Mouse (Mus musculus) urinary bladder, postnatal 14 days (tissue): Measurements from ENCODE around the gene Efnb2.

Experiments
- DNase-seq: peaks from one replicate; pipeline ENCODE4 v3.0.0; 2021; ENCODE audit warnings: low spot score

The Efnb2 gene

GRCm38 (mm10) chr8:8611928-8612327 lies 49.1 kb downstream of the Efnb2 start:
- no peak for DNase-seq

GRCm38 (mm10) chr8:8609791-8610190 lies 51.3 kb downstream of the Efnb2 start:
- no peak for DNase-seq

GRCm38 (mm10) chr8:8609141-8609540 lies 51.9 kb downstream of the Efnb2 start:
- no peak for DNase-seq

- no peak for DNase-seq
Observed at GRCm38 (mm10) chr8:8605621-8606020, 55.4 kb downstream of the Efnb2 start.

GRCm38 (mm10) chr8:8603875-8604274 lies 57.2 kb downstream of the Efnb2 start:
- DNase-seq = no peak

GRCm38 (mm10) chr8:8602616-8603461 lies 58.2 kb downstream of the Efnb2 start:
- DNase-seq = peak; percentile 87

GRCm38 (mm10) chr8:8599931-8600330 lies 61.1 kb downstream of the Efnb2 start:
- no peak for DNase-seq

GRCm38 (mm10) chr8:8597434-8597833 lies 63.6 kb downstream of the Efnb2 start:
- DNase-seq = no peak

GRCm38 (mm10) chr8:8595831-8596611 lies 65.0 kb downstream of the Efnb2 start:
- DNase-seq = no peak

- DNase-seq = no peak
Observed at GRCm38 (mm10) chr8:8593812-8594211, 67.2 kb downstream of the Efnb2 start.

- DNase-seq = no peak
Observed at GRCm38 (mm10) chr8:8593371-8593770, 67.7 kb downstream of the Efnb2 start.

GRCm38 (mm10) chr8:8592331-8592730 lies 68.7 kb downstream of the Efnb2 start:
- DNase-seq = no peak

GRCm38 (mm10) chr8:8583981-8584377 lies 77.1 kb downstream of the Efnb2 start:
- no peak for DNase-seq

GRCm38 (mm10) chr8:8583290-8583980 lies 77.6 kb downstream of the Efnb2 start:
- no peak for DNase-seq

- no peak for DNase-seq
Observed at GRCm38 (mm10) chr8:8577770-8578303, 83.2 kb downstream of the Efnb2 start.

GRCm38 (mm10) chr8:8576833-8577232 lies 84.2 kb downstream of the Efnb2 start:
- peak; percentile 54 for DNase-seq

GRCm38 (mm10) chr8:8576286-8576685 lies 84.8 kb downstream of the Efnb2 start:
- no peak for DNase-seq

GRCm38 (mm10) chr8:8574521-8575499 lies 86.2 kb downstream of the Efnb2 start:
- DNase-seq = no peak

GRCm38 (mm10) chr8:8572272-8572671 lies 88.8 kb downstream of the Efnb2 start:
- DNase-seq = no peak

GRCm38 (mm10) chr8:8571625-8572215 lies 89.3 kb downstream of the Efnb2 start:
- DNase-seq = no peak

- no peak for DNase-seq
Observed at GRCm38 (mm10) chr8:8569280-8569679, 91.8 kb downstream of the Efnb2 start.
